Mouse (Mus musculus) ES-E14 (cell line): ENCODE measurements at regions not wholly inside any gene's neighbourhood (a gene's known extent, or its start where the extent isn't known, plus 50 kb on each side); places are given as distances from the start of the nearest gene placed in this dataset.

Source experiments
- CHD2 ChIP-seq: IDR thresholded peaks from 2 replicates; pipeline ENCODE4 v1.6.1; 2014; ENCODE audit warnings: mild to moderate bottlenecking, low read depth, low read length, inconsistent platforms
- HCFC1 ChIP-seq: IDR thresholded peaks from 2 replicates; pipeline ENCODE4 v1.6.1; 2012; ENCODE audit warnings: low read length, inconsistent platforms, borderline replicate concordance; ENCODE audit not compliant: insufficient read depth
- MAFK ChIP-seq: IDR thresholded peaks from 2 replicates; pipeline ENCODE4 v1.6.1; 2014; ENCODE audit warnings: mild to moderate bottlenecking, low read depth, low read length, inconsistent platforms; ENCODE audit not compliant: insufficient read depth
- ZC3H11A ChIP-seq: IDR thresholded peaks from 2 replicates; pipeline ENCODE4 v1.6.1; 2012; ENCODE audit warnings: low read depth, mild to moderate bottlenecking, inconsistent platforms, low read length, borderline replicate concordance
- ZNF384 ChIP-seq: IDR thresholded peaks from 2 replicates; pipeline ENCODE4 v1.6.1; 2012; ENCODE audit warnings: low read depth, low read length, inconsistent platforms

- TF ChIP-seq ZC3H11A (no peak), HCFC1 (no peak), ZNF384 (no peak), CHD2 (no peak), MAFK (no peak)
Observed at GRCm38 (mm10) chr1:150218802-150219201, 100.4 kb upstream of the Pdc start.
